Mouse (Mus musculus): ENCODE measurements around the gene Ass1. TPM values are rescaled to one million over a fixed set of nuclear protein-coding genes. Genes with fewer than 3 reads are reported as not detected.

Ass1 gene
- polyA plus RNA-seq, 1 experiment from 2014 or later = 18.2 TPM

DNA sequence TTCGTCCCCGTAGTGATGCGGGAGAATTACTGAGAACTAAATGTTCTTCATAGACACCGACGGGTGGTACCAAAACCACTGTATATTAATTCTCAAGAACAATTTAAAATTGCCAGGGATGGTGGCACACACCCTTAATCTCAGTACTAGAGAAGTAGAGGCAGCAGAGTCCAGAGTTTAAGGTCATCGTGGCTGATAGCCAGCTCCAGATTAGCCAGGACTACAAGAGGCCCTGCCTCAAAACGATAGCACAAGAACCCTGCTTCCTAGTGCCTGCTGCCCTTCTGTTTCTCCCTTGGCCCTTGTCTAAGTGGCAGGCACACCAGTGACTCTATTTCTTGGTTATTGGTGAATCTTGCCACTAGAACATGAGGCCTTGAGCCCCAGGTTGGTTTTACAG, 9.1 kb upstream of the Ass1 start:
- Histone ChIP-seq H3K27ac (no peak overlapping the region), H3K36me3 (no peaks in the 10 kb centered on the region), H3K4me3 (no peak overlapping the region), H3K4me1 (peaks cover 24% of the 10 kb centered on the region), H3K9me3 (no peaks in the 10 kb centered on the region), H3K27me3 (ENCODE audit: insufficient read depth, poor library complexity, severe bottlenecking) (peaks cover 96% of the 10 kb centered on the region)
- no peak for DNase-seq (ENCODE audit: low spot score)
- WGBS = 67% methylated on average over 7 of the region's 7 CpGs

- WGBS = 30% methylated on average over 8 of the region's 8 CpGs
- no peak overlapping the region for H3K27ac ChIP-seq
- no peaks in the 10 kb centered on the region for H3K9me3 ChIP-seq
- H3K4me3 ChIP-seq = no peak overlapping the region
- no peaks in the 10 kb centered on the region for H3K36me3 ChIP-seq
- H3K4me1 ChIP-seq = peaks cover 24% of the 10 kb centered on the region
- no peak for DNase-seq (ENCODE audit: low spot score)
- H3K27me3 ChIP-seq (ENCODE audit: insufficient read depth, poor library complexity, severe bottlenecking) = peaks cover 88% of the 10 kb centered on the region
Measured at GRCm38 (mm10) chr2:31462051-31462450, 8.0 kb upstream of the Ass1 start.

DNA sequence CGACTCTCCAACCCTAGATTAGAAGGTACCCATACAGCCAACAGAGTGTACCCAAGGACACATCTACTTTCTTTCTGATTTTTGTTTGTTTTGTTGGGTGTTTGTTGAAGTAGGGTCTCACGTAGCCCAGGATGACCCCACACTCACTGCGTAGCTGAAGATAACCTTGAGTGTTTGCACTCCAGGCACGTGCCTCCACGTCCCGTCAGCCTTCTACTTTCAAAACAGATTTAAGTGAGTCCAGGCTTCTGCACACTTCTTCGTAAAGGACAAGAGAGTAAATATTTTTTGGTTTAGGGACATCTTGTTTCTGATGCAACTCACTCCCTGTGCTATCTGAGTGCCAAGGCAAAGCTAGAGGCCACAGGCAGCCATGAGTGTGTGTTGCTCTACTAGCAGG, 6.8 kb upstream of the Ass1 start:
- peaks cover 86% of the 10 kb centered on the region for H3K27me3 ChIP-seq (ENCODE audit: insufficient read depth, poor library complexity, severe bottlenecking)

GRCm38 (mm10) chr2:31463696-31464528, 6.1 kb upstream of the Ass1 start:
- no peak for DNase-seq (ENCODE audit: low spot score)
- no peak overlapping the region for H3K4me3 ChIP-seq
- peaks cover 86% of the 10 kb centered on the region for H3K27me3 ChIP-seq (ENCODE audit: insufficient read depth, poor library complexity, severe bottlenecking)
- no peak overlapping the region for H3K27ac ChIP-seq
- no peaks in the 10 kb centered on the region for H3K36me3 ChIP-seq
- H3K4me1 ChIP-seq = peaks cover 21% of the 10 kb centered on the region
- 51% methylated on average over 8 of the region's 8 CpGs for WGBS
- no peaks in the 10 kb centered on the region for H3K9me3 ChIP-seq

More for the DNA sequence above, 6.8 kb upstream of the Ass1 start:
- WGBS = 79% methylated on average over 7 of the region's 7 CpGs
- peaks cover 24% of the 10 kb centered on the region for H3K4me1 ChIP-seq
- H3K4me3 ChIP-seq = no peak overlapping the region
- no peak for DNase-seq (ENCODE audit: low spot score)
- H3K27ac ChIP-seq = no peak overlapping the region
- no peaks in the 10 kb centered on the region for H3K9me3 ChIP-seq
- H3K36me3 ChIP-seq = no peaks in the 10 kb centered on the region

GRCm38 (mm10) chr2:31464529-31464910, 5.5 kb upstream of the Ass1 start:
- no peaks in the 10 kb centered on the region for H3K36me3 ChIP-seq

GRCm38 (mm10) chr2:31467457-31467856, 2.5 kb upstream of the Ass1 start:
- H3K9me3 ChIP-seq = no peaks in the 10 kb centered on the region
- no peak for DNase-seq (ENCODE audit: low spot score)
- H3K27me3 ChIP-seq (ENCODE audit: insufficient read depth, poor library complexity, severe bottlenecking) = peaks cover 88% of the 10 kb centered on the region
- H3K36me3 ChIP-seq = no peaks in the 10 kb centered on the region
- no peak overlapping the region for H3K4me3 ChIP-seq
- WGBS = 57% methylated on average over 1 of the region's 1 CpGs
- no peak overlapping the region for H3K27ac ChIP-seq
- H3K4me1 ChIP-seq = peaks cover 26% of the 10 kb centered on the region

More at GRCm38 (mm10) chr2:31464529-31464910, 5.5 kb upstream of the Ass1 start:
- WGBS = 85% methylated on average over 6 of the region's 6 CpGs
- Histone ChIP-seq H3K27ac (no peak overlapping the region), H3K4me3 (no peak overlapping the region), H3K27me3 (ENCODE audit: insufficient read depth, poor library complexity, severe bottlenecking) (peaks cover 86% of the 10 kb centered on the region), H3K9me3 (no peaks in the 10 kb centered on the region), H3K4me1 (peaks cover 18% of the 10 kb centered on the region)
- DNase-seq (ENCODE audit: low spot score) = no peak

- Histone ChIP-seq H3K9me3 (no peaks in the 10 kb centered on the region), H3K27ac (no peak overlapping the region), H3K27me3 (ENCODE audit: insufficient read depth, poor library complexity, severe bottlenecking) (peaks cover 76% of the 10 kb centered on the region), H3K36me3 (no peaks in the 10 kb centered on the region), H3K4me3 (no peak overlapping the region), H3K4me1 (peaks cover 26% of the 10 kb centered on the region)
- DNase-seq (ENCODE audit: low spot score) = no peak
- WGBS = 76% methylated on average over 7 of the region's 7 CpGs
Measured at GRCm38 (mm10) chr2:31468857-31469256, 1.1 kb upstream of the Ass1 start.

DNA sequence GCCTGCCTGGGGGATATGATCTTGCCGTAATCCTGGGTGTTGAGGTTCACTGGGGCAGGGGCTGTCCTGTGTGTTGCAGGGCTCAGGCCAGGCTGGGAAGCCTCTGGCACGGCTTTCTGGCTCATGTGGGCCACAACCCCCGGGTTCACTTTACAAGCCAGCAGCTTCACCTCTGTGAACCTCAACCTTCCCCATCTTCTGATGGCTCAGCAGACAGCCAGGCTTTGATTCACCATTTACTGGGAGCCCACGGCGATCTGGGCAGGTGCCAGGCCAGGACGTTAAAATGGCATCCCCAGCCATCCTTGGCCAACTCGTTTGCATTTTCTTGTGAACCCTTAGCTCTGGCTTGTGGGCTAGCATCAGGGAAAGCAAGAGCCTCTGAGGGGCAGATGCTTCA, 527 bp upstream of the Ass1 start:
- H3K36me3 ChIP-seq = no peaks in the 10 kb centered on the region
- no peaks in the 10 kb centered on the region for H3K9me3 ChIP-seq
- 27% methylated on average over 7 of the region's 7 CpGs for WGBS
- H3K4me1 ChIP-seq = peaks cover 26% of the 10 kb centered on the region
- peaks cover 73% of the 10 kb centered on the region for H3K27me3 ChIP-seq (ENCODE audit: insufficient read depth, poor library complexity, severe bottlenecking)
- peak overlapping the region; percentile 67 for H3K4me3 ChIP-seq
- peak overlapping the region; percentile 56; the same call in 1 of the 2 replicates for H3K27ac ChIP-seq
- no peak for DNase-seq (ENCODE audit: low spot score)

DNA sequence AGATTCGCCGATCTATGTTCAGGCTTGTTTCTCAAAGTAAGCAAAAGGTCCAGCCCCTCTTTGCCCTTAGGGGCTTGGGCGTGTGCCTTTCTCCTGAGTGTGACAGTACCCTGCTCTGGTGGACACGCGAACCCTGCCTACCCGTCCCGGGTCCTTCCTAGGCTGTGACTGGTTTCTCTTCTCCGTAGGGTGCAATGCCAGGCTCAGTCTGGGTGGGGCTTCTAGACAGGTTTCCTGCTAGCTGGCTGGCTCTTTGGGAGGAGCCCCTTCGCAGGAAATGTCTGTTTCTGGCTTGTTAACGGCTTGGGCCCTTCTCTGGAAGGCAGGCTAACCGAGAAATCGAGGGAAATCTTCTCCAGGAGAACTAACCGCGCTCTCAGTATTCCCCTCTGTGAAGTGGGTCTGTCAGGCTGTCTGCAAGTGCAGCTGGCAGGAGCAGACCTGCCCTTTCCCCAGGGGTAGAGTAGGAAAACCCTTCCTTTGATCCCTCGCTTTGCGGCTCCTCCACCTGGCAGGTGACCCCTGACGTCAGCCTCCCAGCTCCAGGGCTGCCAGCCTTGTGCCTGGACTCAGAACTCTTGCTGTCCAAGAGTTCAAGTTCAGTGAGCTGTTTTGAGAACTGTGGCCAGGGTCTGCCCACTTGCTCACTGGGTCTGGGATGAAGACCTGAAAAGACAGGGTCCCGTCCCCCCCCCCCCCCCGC, 827 bp downstream of the Ass1 start:
- H3K27me3 ChIP-seq (ENCODE audit: insufficient read depth, poor library complexity, severe bottlenecking) = peaks cover 66% of the 10 kb centered on the region
- H3K9me3 ChIP-seq = no peaks in the 10 kb centered on the region
- DNase-seq (ENCODE audit: low spot score) = no peak
- H3K4me1 ChIP-seq = peaks cover 32% of the 10 kb centered on the region
- no peaks in the 10 kb centered on the region for H3K36me3 ChIP-seq
- WGBS = 12% methylated on average over 18 of the region's 19 CpGs
- no peak overlapping the region for H3K27ac ChIP-seq
- peak overlapping the region; percentile 67 for H3K4me3 ChIP-seq

DNA sequence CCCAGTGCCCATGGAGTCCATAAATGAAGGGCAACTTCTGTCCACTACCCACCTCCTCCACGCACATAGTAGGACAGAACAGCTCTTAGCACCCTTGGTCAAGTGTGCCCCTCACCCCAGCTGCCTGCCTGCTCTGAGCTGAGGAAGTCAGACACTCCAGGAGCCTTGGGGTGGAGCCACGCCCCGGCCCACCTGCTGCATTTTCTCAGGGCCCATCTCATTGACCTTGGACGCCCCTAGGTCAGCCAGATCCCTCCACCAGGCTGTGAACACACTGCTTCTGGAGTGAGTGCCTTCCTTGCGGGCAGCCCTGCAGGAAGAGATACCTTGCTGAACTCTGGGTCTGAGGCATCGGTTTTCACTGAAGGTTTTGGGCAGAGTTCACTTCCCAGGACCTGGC, 1.6 kb downstream of the Ass1 start:
- Histone ChIP-seq H3K4me1 (peaks cover 40% of the 10 kb centered on the region), H3K9me3 (no peaks in the 10 kb centered on the region), H3K27me3 (ENCODE audit: insufficient read depth, poor library complexity, severe bottlenecking) (peaks cover 63% of the 10 kb centered on the region), H3K36me3 (no peaks in the 10 kb centered on the region), H3K27ac (no peak overlapping the region), H3K4me3 (no peak overlapping the region)
- no peak for DNase-seq (ENCODE audit: low spot score)
- WGBS = 55% methylated on average over 6 of the region's 6 CpGs

DNA sequence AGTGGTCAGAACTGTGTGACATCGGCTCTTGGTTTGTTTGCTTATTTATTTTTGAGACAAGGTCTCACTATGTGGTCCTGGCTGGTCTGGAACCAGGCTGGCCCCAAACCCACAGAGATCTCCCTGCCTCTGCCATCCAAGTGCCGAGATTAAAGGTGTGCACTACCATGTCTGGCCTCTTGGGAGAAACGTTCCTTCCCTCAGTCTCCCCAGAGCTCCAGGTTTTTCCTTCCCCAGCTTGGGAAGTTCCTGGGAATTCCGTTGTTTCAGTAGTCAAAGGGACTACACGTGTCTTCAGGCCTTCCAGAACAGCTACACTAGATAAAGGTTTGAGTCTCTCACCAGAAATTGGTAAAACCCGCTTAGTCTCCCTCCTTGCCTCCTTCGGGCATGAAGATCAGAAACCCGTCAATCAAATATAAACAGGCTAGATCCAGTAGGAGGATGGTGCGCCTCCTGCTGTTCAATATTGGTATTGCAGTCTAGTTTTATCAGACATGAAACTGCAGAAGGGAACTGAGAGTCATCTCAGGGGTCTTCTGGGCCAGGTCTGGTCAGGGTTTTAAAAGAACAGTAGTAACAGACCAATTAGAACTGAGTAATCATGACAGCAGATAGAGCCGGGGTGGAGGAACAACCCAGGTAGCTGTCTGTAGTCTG, 2.5 kb downstream of the Ass1 start:
- H3K9me3 ChIP-seq = no peaks in the 10 kb centered on the region
- H3K36me3 ChIP-seq = no peaks in the 10 kb centered on the region
- H3K27me3 ChIP-seq (ENCODE audit: insufficient read depth, poor library complexity, severe bottlenecking) = peaks cover 68% of the 10 kb centered on the region
- H3K27ac ChIP-seq = no peak overlapping the region
- 45% methylated on average over 10 of the region's 10 CpGs for WGBS
- DNase-seq (ENCODE audit: low spot score) = no peak
- H3K4me1 ChIP-seq = peaks cover 40% of the 10 kb centered on the region
- no peak overlapping the region for H3K4me3 ChIP-seq

- no peak for DNase-seq (ENCODE audit: low spot score)
- H3K4me1 ChIP-seq = peaks cover 40% of the 10 kb centered on the region
- H3K4me3 ChIP-seq = no peak overlapping the region
- H3K27ac ChIP-seq = no peak overlapping the region
- no peaks in the 10 kb centered on the region for H3K9me3 ChIP-seq
- 59% methylated on average over 4 of the region's 4 CpGs for WGBS
- H3K36me3 ChIP-seq = no peaks in the 10 kb centered on the region
- H3K27me3 ChIP-seq (ENCODE audit: insufficient read depth, poor library complexity, severe bottlenecking) = peaks cover 61% of the 10 kb centered on the region
Measured at GRCm38 (mm10) chr2:31473941-31474340, 3.9 kb downstream of the Ass1 start.

DNA sequence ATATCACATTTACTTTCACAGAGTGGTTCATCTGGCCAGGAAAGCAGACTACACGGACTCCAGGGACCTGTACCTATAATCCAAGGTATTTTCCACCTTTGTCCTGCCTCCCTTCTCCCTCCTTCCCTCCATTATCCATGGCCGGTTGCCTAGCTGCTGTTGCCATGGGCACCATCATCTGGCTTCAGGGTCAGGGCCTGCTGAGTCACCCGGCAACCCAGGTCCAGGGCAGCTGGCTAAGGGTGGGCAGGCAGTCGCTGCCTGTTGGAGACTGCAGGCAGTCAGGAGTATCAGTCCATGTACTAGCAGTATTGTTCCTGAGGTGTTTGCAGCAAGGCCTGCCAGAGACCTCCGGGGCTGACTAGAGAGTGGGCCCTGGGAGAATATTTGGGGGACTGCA, 4.7 kb downstream of the Ass1 start:
- H3K9me3 ChIP-seq = no peaks in the 10 kb centered on the region
- DNase-seq (ENCODE audit: low spot score) = no peak
- H3K36me3 ChIP-seq = no peaks in the 10 kb centered on the region
- H3K4me1 ChIP-seq = peaks cover 35% of the 10 kb centered on the region
- H3K27ac ChIP-seq = no peak overlapping the region
- 80% methylated on average over 5 of the region's 5 CpGs for WGBS
- H3K27me3 ChIP-seq (ENCODE audit: insufficient read depth, poor library complexity, severe bottlenecking) = peaks cover 60% of the 10 kb centered on the region
- H3K4me3 ChIP-seq = no peak overlapping the region

Measured in heart, embryonic 10.5 days (tissue).